Mouse (Mus musculus): ENCODE results near the gene Gse1. TPM values are rescaled to one million over a fixed set of nuclear protein-coding genes. Genes with fewer than 3 reads are reported as not detected.

Gene Gse1
- total and polyA plus RNA-seq, 2 experiments from 2014 or later, result 15.9 to 48.2 TPM

- no peak overlapping the region for H3K9ac ChIP-seq
- H3K27me3 ChIP-seq (ENCODE audit: insufficient read depth, low read length), result no peaks in the 10 kb centered on the region
- WGBS, result 88% methylated on average over 4 of the region's 4 CpGs
- H3K4me3 ChIP-seq (ENCODE audit: low read depth, low read length), result no peak overlapping the region
- H3K4me1 ChIP-seq (ENCODE audit: insufficient read depth), result peaks cover 12% of the 10 kb centered on the region
- DNase-seq, result no peak
- TF ChIP-seq CTCF (IDR thresholded peaks at IDR 0.05; ENCODE audit: low read depth), result no peak
- no peak overlapping the region for H3K27ac ChIP-seq (ENCODE audit: low read depth, low read length)
- no peaks in the 10 kb centered on the region for H3K9me3 ChIP-seq (ENCODE audit: low read length)
- H3K4me2 ChIP-seq (ENCODE audit: low read depth), result no peak overlapping the region
- ATAC-seq, result no peak
- H3K36me3 ChIP-seq (ENCODE audit: insufficient read depth), result no peaks in the 10 kb centered on the region
Measured at GRCm38 (mm10) chr8:120479691-120480090, 251.4 kb downstream of the Gse1 start.

DNA sequence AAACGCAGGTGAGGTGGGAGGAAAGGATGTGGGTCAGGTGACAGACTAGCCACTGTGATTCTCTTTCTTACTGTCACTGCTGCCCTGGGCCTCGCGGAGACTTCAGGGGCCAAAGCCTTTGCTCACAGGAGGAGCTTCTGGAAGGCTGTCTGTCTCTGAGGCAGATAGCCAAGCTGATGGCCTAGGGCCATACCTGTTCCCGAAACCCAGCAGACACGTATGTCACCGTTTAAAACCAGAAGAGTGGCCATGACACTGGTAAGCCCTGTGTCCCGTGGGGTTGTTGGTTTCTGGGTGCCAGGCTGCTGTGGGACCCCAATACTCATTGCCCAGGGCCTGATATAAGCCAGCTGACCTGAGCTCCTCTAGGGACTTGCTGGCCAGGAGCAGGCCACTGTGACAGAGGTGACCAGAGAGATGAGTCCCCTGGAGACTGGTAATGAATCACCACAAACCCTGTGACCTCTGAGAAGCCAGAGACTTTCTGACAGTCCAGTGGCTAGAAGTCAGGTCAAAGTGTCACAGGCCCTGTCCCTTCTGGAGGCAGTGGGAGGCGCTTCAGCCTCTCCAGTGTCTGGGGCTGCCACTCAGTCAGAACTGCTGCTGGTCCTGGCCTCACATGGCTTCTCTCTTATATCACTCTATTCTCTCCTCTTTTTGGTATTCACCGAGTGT is 253.9 kb downstream of the Gse1 start:
- H3K36me3 ChIP-seq (ENCODE audit: insufficient read depth), result no peaks in the 10 kb centered on the region
- H3K9me3 ChIP-seq (ENCODE audit: low read length), result no peaks in the 10 kb centered on the region
- no peak overlapping the region for H3K4me3 ChIP-seq (ENCODE audit: low read depth, low read length)
- H3K4me2 ChIP-seq (ENCODE audit: low read depth), result no peak overlapping the region
- TF ChIP-seq CTCF (IDR thresholded peaks at IDR 0.05; ENCODE audit: low read depth), result no peak
- DNase-seq, result no peak
- H3K27me3 ChIP-seq (ENCODE audit: insufficient read depth, low read length), result no peaks in the 10 kb centered on the region
- peaks cover 30% of the 10 kb centered on the region for H3K4me1 ChIP-seq (ENCODE audit: insufficient read depth)
- no peak overlapping the region for H3K9ac ChIP-seq
- ATAC-seq, result no peak
- WGBS, result 78% methylated on average over 9 of the region's 9 CpGs
- H3K27ac ChIP-seq (ENCODE audit: low read depth, low read length), result no peak overlapping the region

DNA sequence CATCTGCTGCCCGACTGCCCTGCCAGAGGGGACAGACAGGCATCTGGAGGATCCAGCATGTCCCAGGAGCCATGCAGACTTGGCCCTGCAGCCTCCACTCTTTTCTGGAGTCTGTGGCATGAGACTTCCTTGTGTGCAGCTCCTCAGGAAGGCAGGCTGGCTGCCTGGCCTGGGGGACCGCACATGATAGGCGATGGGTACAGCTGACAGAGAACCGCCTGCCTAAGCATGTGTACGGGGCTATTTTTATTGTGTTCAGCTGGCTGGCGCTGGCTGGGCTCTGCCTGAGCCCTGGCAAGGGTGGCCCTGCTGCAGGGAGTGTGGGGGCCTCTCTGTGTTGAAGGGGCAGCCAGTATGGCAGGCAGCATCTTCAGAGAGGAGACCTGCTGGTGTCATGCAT is 256.2 kb downstream of the Gse1 start:
- 31% methylated on average over 6 of the region's 6 CpGs for WGBS
- no peaks in the 10 kb centered on the region for H3K36me3 ChIP-seq (ENCODE audit: insufficient read depth)
- ATAC-seq (peak; percentile 21), DNase-seq (peak; percentile 59)
- H3K9ac ChIP-seq, result no peak overlapping the region
- peaks cover 27% of the 10 kb centered on the region for H3K4me1 ChIP-seq (ENCODE audit: insufficient read depth)
- no peak overlapping the region for H3K4me2 ChIP-seq (ENCODE audit: low read depth)
- peak overlapping the region; percentile 47; the same call in 1 of the 2 replicates for H3K27ac ChIP-seq (ENCODE audit: low read depth, low read length)
- H3K27me3 ChIP-seq (ENCODE audit: insufficient read depth, low read length), result no peaks in the 10 kb centered on the region
- no peak overlapping the region for H3K4me3 ChIP-seq (ENCODE audit: low read depth, low read length)
- no peak for TF ChIP-seq CTCF (IDR thresholded peaks at IDR 0.05; ENCODE audit: low read depth)
- no peaks in the 10 kb centered on the region for H3K9me3 ChIP-seq (ENCODE audit: low read length)

DNA sequence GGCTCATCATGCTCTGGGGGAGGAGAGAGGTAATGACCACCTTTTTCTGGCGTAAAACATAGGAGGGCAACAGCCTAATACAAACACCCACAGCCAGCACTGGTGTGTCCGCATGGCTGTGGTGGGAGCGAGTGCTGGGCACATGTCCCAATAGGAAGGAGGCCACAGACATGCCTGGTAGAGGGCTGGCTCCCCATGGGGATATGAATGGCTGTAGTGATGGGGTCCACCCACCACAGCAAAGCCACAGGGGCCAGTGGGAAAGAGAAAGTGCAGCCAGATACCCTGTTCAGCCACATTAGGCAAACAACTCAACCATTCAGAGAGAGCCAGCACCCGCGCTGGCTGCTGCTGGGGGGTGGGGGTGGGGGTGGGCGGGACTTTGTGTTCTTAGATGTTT is 256.9 kb downstream of the Gse1 start:
- H3K9me3 ChIP-seq (ENCODE audit: low read length), result no peaks in the 10 kb centered on the region
- H3K36me3 ChIP-seq (ENCODE audit: insufficient read depth), result no peaks in the 10 kb centered on the region
- no peak overlapping the region for H3K9ac ChIP-seq
- no peak for TF ChIP-seq CTCF (IDR thresholded peaks at IDR 0.05; ENCODE audit: low read depth)
- no peak overlapping the region for H3K27ac ChIP-seq (ENCODE audit: low read depth, low read length)
- ATAC-seq (peak; percentile 32), DNase-seq (peak; percentile 60)
- no peak overlapping the region for H3K4me2 ChIP-seq (ENCODE audit: low read depth)
- peaks cover 27% of the 10 kb centered on the region for H3K4me1 ChIP-seq (ENCODE audit: insufficient read depth)
- 26% methylated on average over 6 of the region's 6 CpGs for WGBS
- H3K27me3 ChIP-seq (ENCODE audit: insufficient read depth, low read length), result no peaks in the 10 kb centered on the region
- H3K4me3 ChIP-seq (ENCODE audit: low read depth, low read length), result no peak overlapping the region

DNA sequence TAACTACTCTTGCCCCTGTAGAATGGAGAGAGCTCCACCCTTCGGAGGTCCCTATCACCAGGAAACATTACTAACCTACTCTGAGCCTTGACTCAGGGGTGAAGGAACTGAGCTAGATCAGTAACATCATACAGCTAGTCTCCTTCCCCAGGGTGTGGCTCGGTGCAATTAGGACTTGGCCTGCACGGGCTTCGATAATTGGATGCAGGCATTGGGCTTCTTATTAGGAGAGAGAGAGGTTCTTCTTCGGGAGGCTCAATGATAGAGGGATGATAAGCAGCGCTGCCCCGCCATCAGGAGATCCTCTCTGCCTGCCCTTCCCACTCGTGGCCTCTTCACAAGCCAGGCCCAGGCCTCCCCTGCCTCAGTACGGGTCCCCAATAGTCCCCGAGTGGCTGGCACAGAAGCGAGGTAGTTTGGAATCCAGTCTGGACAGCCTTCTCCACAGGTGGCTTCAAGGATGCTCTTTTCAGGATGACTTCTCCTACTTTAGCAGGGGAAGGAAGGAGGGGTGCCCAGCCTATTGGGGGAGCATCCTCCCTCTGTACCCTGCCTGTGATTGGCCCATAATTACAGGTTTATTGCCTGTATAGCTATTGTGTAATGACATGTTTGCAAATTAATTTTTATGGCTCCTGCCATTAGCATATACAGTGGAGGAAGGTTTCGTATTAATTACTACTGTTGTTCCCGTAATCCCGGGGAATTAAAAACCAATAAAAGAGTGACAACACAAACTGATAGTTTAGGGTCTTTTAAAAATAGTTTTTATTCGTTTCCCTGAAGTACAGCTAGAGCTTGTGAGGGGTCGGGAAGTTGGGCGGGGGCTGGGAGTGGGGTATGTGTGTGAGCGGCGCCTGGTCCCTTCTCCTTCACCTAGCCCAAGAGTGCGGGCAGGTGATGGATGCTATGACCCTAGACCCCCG is 257.6 kb downstream of the Gse1 start:
- 21% methylated on average over 21 of the region's 21 CpGs for WGBS
- no peaks in the 10 kb centered on the region for H3K27me3 ChIP-seq (ENCODE audit: insufficient read depth, low read length)
- H3K36me3 ChIP-seq (ENCODE audit: insufficient read depth), result no peaks in the 10 kb centered on the region
- DNase-seq, result no peak
- peak overlapping the region; percentile 85 for H3K4me3 ChIP-seq (ENCODE audit: low read depth, low read length)
- peak overlapping the region; percentile 91 for H3K4me2 ChIP-seq (ENCODE audit: low read depth)
- H3K27ac ChIP-seq (ENCODE audit: low read depth, low read length), result peak overlapping the region; percentile 99
- H3K9me3 ChIP-seq (ENCODE audit: low read length), result no peaks in the 10 kb centered on the region
- no peak; the same call in 1 of the 2 replicates for TF ChIP-seq CTCF (IDR thresholded peaks at IDR 0.05; ENCODE audit: low read depth)
- no peak for ATAC-seq
- peaks cover 27% of the 10 kb centered on the region for H3K4me1 ChIP-seq (ENCODE audit: insufficient read depth)
- H3K9ac ChIP-seq, result peak overlapping the region; percentile 84

- no peaks in the 10 kb centered on the region for H3K9me3 ChIP-seq (ENCODE audit: low read length)
- WGBS, result 3% methylated on average over 49 of the region's 50 CpGs
- H3K27ac ChIP-seq (ENCODE audit: low read depth, low read length), result peak overlapping the region; percentile 99
- H3K4me1 ChIP-seq (ENCODE audit: insufficient read depth), result peaks cover 36% of the 10 kb centered on the region
- H3K4me3 ChIP-seq (ENCODE audit: low read depth, low read length), result peak overlapping the region; percentile 85
- H3K27me3 ChIP-seq (ENCODE audit: insufficient read depth, low read length), result no peaks in the 10 kb centered on the region
- peak overlapping the region; percentile 84 for H3K9ac ChIP-seq
- peak overlapping the region; percentile 91 for H3K4me2 ChIP-seq (ENCODE audit: low read depth)
- no peaks in the 10 kb centered on the region for H3K36me3 ChIP-seq (ENCODE audit: insufficient read depth)
- peak; percentile 6; the same call in 1 of the 2 replicates for TF ChIP-seq CTCF (IDR thresholded peaks at IDR 0.05; ENCODE audit: low read depth)
- ATAC-seq (peak; percentile 36), DNase-seq (peak; percentile 84)
Measured at GRCm38 (mm10) chr8:120486477-120487376, 258.5 kb downstream of the Gse1 start.
